Mouse (Mus musculus) heart, postnatal 25 days (tissue): ENCODE measurements at regions not wholly inside any gene's neighbourhood (a gene's known extent, or its start where the extent isn't known, plus 50 kb on each side); places are given as distances from the start of the nearest gene placed in this dataset.

Source experiments
- DNase-seq: peaks from one replicate; pipeline ENCODE4 v3.0.0; 2022; ENCODE audit warnings: low spot score
- intact Hi-C: fragments of 180-260 bp; cut with DNase I; formaldehyde crosslinking; loops from one replicate; pipeline ENCODE4 v1.15.1; 2025

- intact Hi-C loops: no loop called here
- DNase-seq: no peak
Measured at GRCm38 (mm10) chr3:133744552-133745118, 199.7 kb upstream of the Tet2 start.

GRCm38 (mm10) chr3:133748756-133749737 is 204.1 kb upstream of the Tet2 start:
- intact Hi-C loops: no loop called here
- no peak for DNase-seq

GRCm38 (mm10) chr3:133750061-133750460 is 205.1 kb upstream of the Tet2 start:
- no peak for DNase-seq
- intact Hi-C loops: no loop called here

GRCm38 (mm10) chr3:133750606-133751005 is 205.7 kb upstream of the Tet2 start:
- no peak for DNase-seq
- intact Hi-C loops: no loop called here

- DNase-seq: no peak
- intact Hi-C loops: no loop called here
Measured at GRCm38 (mm10) chr3:133751011-133751410, 206.1 kb upstream of the Tet2 start.

GRCm38 (mm10) chr3:133751565-133751964 is 206.6 kb upstream of the Tet2 start:
- no peak for DNase-seq
- intact Hi-C loops: no loop called here

GRCm38 (mm10) chr3:133753041-133753440 is 208.1 kb upstream of the Tet2 start:
- DNase-seq: no peak
- intact Hi-C loops: no loop called here

GRCm38 (mm10) chr3:133754006-133754910 is 209.3 kb upstream of the Tet2 start:
- DNase-seq: no peak
- intact Hi-C loops: no loop called here

- intact Hi-C loops: no loop called here
- no peak for DNase-seq
Measured at GRCm38 (mm10) chr3:133754911-133755259, 209.9 kb upstream of the Tet2 start.

- intact Hi-C loops: no loop called here
- DNase-seq: no peak
Measured at GRCm38 (mm10) chr3:133757756-133758420, 212.9 kb upstream of the Tet2 start.

- DNase-seq: no peak
- intact Hi-C loops: no loop called here
Measured at GRCm38 (mm10) chr3:133758421-133758820, 213.5 kb upstream of the Tet2 start.

GRCm38 (mm10) chr3:133759611-133760010 is 214.7 kb upstream of the Tet2 start:
- intact Hi-C loops: no loop called here
- no peak for DNase-seq

- no peak for DNase-seq
- intact Hi-C loops: no loop called here
Measured at GRCm38 (mm10) chr3:133760221-133760620, 215.3 kb upstream of the Tet2 start.

GRCm38 (mm10) chr3:133763721-133764120 is 218.8 kb upstream of the Tet2 start:
- intact Hi-C loops: no loop called here
- no peak for DNase-seq

GRCm38 (mm10) chr3:133773490-133773889 is 228.6 kb upstream of the Tet2 start:
- intact Hi-C loops: loop anchor here (5.0 kb wide), 1 partner anchor 91 kb away; no protein-coding TSS in a partner anchor
- DNase-seq: no peak

GRCm38 (mm10) chr3:133774229-133774628 is 229.3 kb upstream of the Tet2 start:
- DNase-seq: no peak
- intact Hi-C loops: loop anchor here (5.0 kb wide), 1 partner anchor 92 kb away; no protein-coding TSS in a partner anchor

GRCm38 (mm10) chr3:133776013-133776412 is 231.1 kb upstream of the Tet2 start:
- intact Hi-C loops: no loop called here
- DNase-seq: no peak

GRCm38 (mm10) chr3:133779161-133779789 is 234.3 kb upstream of the Tet2 start:
- intact Hi-C loops: no loop called here
- no peak for DNase-seq

- no peak for DNase-seq
- intact Hi-C loops: no loop called here
Measured at GRCm38 (mm10) chr3:133783060-133783459, 238.1 kb upstream of the Tet2 start.
